Mouse (Mus musculus) adrenal gland (tissue): ENCODE results near the gene Gm14698.
"Not testable (repeated sequence)": the region's sequence is repeated elsewhere in the genome, so short reads cannot be mapped to it uniquely, and the experiment has no call there.

ENCODE experiments used
- intact Hi-C: fragments of 180-260 bp; cut with DNase I; formaldehyde crosslinking; loops from one replicate; pipeline ENCODE4 v1.15.1; 2025
- long read RNA-seq, 2 experiments: library from polyadenylated mRNA; unstranded; transcript quantifications; one replicate each; pipeline ENCODE4 v2.0.0; 2020; ENCODE audit warnings: borderline replicate concordance in 1 of 2; ENCODE audit not compliant: insufficient replicate concordance in 1 of 2

Gene Gm14698
- long read RNA-seq, experiment 1 = 0 reads
- long read RNA-seq, experiment 2, full-length matches to known transcripts = 2 of 2 reads
- long read RNA-seq, experiment 2, partial matches to known transcripts = 0 of 2 reads
- long read RNA-seq, experiment 2, other reads (novel, unspliced or antisense) = 0 of 2 reads

- intact Hi-C loops = not testable (repeated sequence)
Measured at GRCm38 (mm10) chrX:68821059-68821458, at the start of gene Gm14698. Gm14698 (plus strand) TSS chrX:68821093.

GRCm38 (mm10) chrX:68820449-68820848 lies 444 bp upstream of the Gm14698 start:
- intact Hi-C loops = not testable (repeated sequence)

GRCm38 (mm10) chrX:68839548-68840444 lies 18.9 kb downstream of the Gm14698 start:
- intact Hi-C loops = no loop called here

GRCm38 (mm10) chrX:68865145-68865544 lies 44.3 kb downstream of the Gm14698 start:
- intact Hi-C loops = no loop called here
